Mouse (Mus musculus): Measurements from ENCODE around the gene Hspa1b. TPM values are rescaled to one million over a fixed set of nuclear protein-coding genes. Genes with fewer than 3 reads are reported as not detected.
"Not testable (repeated sequence)": the region's sequence is repeated elsewhere in the genome, so short reads cannot be mapped to it uniquely, and the experiment has no call there.

Gene Hspa1b
- polyA plus RNA-seq, 1 experiment from 2014 or later: 3.6 TPM

- Histone ChIP-seq H3K27me3 (peaks cover 6% of the 10 kb centered on the region; the same call in 1 of the 2 replicates), H3K9me3 (no peaks in the 10 kb centered on the region), H3K27ac (peak overlapping the region; percentile 97), H3K4me2 (no peak overlapping the region), H3K36me3 (no peaks in the 10 kb centered on the region), H3K9ac (no peak overlapping the region), H3K4me3 (no peak overlapping the region), H3K4me1 (peaks cover 15% of the 10 kb centered on the region)
- no peak for ATAC-seq (ENCODE audit: insufficient number of reproducible peaks, low FRiP score, low TSS enrichment, low read depth)
These were observed 1.9 kb upstream of the Hspa1b start for GRCm38 (mm10) chr17:34960702-34961493.

GRCm38 (mm10) chr17:34959881-34960515 is 960 bp upstream of the Hspa1b start:
- Histone ChIP-seq H3K9ac (peak overlapping the region; percentile 35; the same call in 1 of the 2 replicates), H3K27me3 (peaks cover 13% of the 10 kb centered on the region), H3K27ac (peak overlapping the region; percentile 97), H3K36me3 (no peaks in the 10 kb centered on the region), H3K4me3 (peak overlapping the region; percentile 53), H3K9me3 (no peaks in the 10 kb centered on the region), H3K4me1 (peaks cover 10% of the 10 kb centered on the region), H3K4me2 (peak overlapping the region; percentile 57)
- ATAC-seq (ENCODE audit: insufficient number of reproducible peaks, low FRiP score, low TSS enrichment, low read depth): no peak
- WGBS: 12% methylated on average over 12 of the region's 12 CpGs

DNA sequence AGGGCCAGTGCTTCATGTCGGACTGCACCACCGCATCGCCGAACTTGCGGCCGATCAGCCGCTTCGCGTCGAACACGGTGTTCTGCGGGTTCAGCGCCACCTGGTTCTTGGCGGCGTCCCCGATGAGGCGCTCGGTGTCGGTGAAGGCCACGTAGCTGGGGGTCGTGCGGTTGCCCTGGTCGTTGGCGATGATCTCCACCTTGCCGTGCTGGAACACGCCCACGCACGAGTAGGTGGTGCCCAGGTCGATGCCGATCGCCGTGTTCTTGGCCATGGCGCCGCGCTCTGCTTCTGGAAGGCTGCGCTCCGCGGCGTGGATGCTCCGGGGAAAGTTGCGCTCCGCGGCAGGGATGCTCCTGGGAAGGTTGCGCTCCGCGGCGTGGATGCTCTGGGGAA is 306 bp downstream of the Hspa1b start:
- H3K9me3 ChIP-seq; H3K27ac ChIP-seq; H3K9ac ChIP-seq; H3K4me1 ChIP-seq; ATAC-seq (ENCODE audit: insufficient number of reproducible peaks, low FRiP score, low TSS enrichment, low read depth); H3K36me3 ChIP-seq: not testable (repeated sequence)
- 0% methylated on average over 21 of the region's 47 CpGs for WGBS
- Histone ChIP-seq H3K4me2 (peak overlapping the region; percentile 57), H3K27me3 (peaks cover 19% of the 10 kb centered on the region), H3K4me3 (peak overlapping the region; percentile 53)

- H3K27me3 ChIP-seq: peaks cover 19% of the 10 kb centered on the region
- not testable (repeated sequence) for H3K4me2 ChIP-seq
- WGBS: 37% methylated on average over 24 of the region's 40 CpGs
These were observed 1.1 kb downstream of the Hspa1b start for GRCm38 (mm10) chr17:34957966-34958365.

DNA sequence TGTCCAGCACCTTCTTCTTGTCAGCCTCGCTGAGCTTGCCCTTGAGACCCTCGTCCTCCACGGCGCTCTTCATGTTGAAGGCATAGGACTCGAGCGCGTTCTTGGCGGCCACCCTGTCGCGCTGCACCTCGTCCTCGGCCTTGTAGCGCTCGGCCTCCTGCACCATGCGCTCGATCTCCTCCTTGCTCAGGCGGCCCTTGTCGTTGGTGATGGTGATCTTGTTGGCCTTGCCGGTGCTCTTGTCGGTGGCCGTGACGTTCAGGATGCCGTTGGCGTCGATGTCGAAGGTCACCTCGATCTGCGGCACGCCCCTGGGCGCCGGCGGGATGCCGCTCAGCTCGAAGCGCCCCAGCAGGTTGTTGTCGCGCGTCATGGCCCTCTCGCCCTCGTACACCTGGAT is 1.7 kb downstream of the Hspa1b start:
- H3K4me2 ChIP-seq; H3K9me3 ChIP-seq; ATAC-seq (ENCODE audit: insufficient number of reproducible peaks, low FRiP score, low TSS enrichment, low read depth); H3K36me3 ChIP-seq; H3K4me3 ChIP-seq; H3K4me1 ChIP-seq; H3K27ac ChIP-seq; H3K9ac ChIP-seq: not testable (repeated sequence)
- peaks cover 19% of the 10 kb centered on the region for H3K27me3 ChIP-seq
- WGBS: 24% methylated on average over 34 of the region's 40 CpGs

More at GRCm38 (mm10) chr17:34957966-34958365, 1.1 kb downstream of the Hspa1b start:
- not testable (repeated sequence) for H3K36me3 ChIP-seq; H3K4me3 ChIP-seq; H3K4me1 ChIP-seq; ATAC-seq (ENCODE audit: insufficient number of reproducible peaks, low FRiP score, low TSS enrichment, low read depth); H3K27ac ChIP-seq; H3K9me3 ChIP-seq; H3K9ac ChIP-seq

DNA sequence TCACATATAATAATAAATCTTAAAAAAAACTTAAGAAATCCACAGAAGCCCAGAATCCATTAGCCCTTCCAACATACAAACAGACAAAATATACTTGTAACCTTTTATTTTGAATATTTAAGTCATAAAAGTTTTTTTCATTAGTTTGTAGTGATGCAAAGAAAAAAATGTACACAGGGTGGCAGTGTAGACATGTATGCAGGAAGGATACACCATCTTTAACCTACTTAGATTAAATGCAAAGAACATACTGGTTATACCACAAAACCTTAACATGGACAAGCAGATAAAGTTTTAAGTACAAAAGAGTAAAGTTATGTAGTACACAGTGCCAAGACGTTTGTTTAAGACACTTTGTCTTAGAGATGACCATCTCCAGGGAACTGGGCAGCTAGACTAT is 2.7 kb downstream of the Hspa1b start:
- Histone ChIP-seq H3K4me2 (no peak overlapping the region; the same call in 1 of the 2 replicates), H3K4me3 (no peak overlapping the region), H3K27me3 (peaks cover 19% of the 10 kb centered on the region), H3K36me3 (no peaks in the 10 kb centered on the region), H3K9ac (no peak overlapping the region), H3K27ac (no peak overlapping the region), H3K4me1 (peaks cover 7% of the 10 kb centered on the region), H3K9me3 (no peaks in the 10 kb centered on the region)
- WGBS: 37% methylated on average over 1 of the region's 1 CpGs
- no peak for ATAC-seq (ENCODE audit: insufficient number of reproducible peaks, low FRiP score, low TSS enrichment, low read depth)

DNA sequence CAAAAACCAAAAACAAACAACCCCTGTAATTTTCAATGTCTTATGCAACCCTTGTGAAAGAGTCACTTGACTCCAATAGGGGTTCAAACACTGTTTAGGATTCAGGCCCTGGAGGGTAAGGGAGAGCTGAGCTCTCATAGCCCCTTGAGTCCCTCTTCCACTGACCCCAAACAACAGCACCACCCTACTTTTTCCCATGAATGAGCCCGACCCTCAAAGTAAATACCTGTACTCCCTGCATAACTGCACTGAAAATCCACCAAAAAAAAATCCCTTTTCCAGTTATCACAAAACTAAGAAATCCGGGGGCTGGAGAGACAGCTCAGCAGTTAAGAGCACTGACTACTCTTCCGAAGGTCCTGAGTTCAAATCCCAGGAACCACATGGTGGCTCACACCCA is 3.2 kb downstream of the Hspa1b start:
- H3K4me3 ChIP-seq: no peak overlapping the region
- ATAC-seq (ENCODE audit: insufficient number of reproducible peaks, low FRiP score, low TSS enrichment, low read depth): no peak
- peaks cover 4% of the 10 kb centered on the region; the same call in 1 of the 2 replicates for H3K36me3 ChIP-seq
- whole genome bisulfite sequencing: 78% methylated on average over 3 of the region's 3 CpGs
- no peak overlapping the region; the same call in 1 of the 2 replicates for H3K4me2 ChIP-seq
- no peak overlapping the region for H3K27ac ChIP-seq
- no peak overlapping the region for H3K9ac ChIP-seq
- peaks cover 19% of the 10 kb centered on the region for H3K27me3 ChIP-seq
- H3K4me1 ChIP-seq: peaks cover 11% of the 10 kb centered on the region
- H3K9me3 ChIP-seq: no peaks in the 10 kb centered on the region

DNA sequence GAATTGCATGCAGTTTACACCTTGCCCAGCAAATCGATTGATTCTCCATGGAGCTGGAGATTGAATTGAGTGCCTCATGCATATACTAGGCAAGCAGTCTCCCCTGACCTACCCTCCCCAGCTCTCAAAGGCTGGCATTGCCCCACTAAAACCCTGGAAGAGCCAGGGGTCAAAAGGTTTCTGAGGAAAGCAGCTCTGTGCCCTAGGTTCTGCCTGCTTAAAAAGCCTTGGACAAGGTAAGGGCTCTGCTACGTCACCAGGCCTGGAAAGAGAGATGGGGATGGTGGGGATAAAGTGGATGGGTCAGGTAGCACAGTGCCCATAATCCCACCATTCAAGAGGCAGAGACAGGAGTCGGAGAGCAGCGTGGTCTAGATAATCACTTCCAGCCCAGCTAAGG is 4.2 kb downstream of the Hspa1b start:
- Histone ChIP-seq H3K27me3 (peaks cover 19% of the 10 kb centered on the region), H3K27ac (no peak overlapping the region), H3K4me2 (no peak overlapping the region), H3K9me3 (no peaks in the 10 kb centered on the region), H3K4me3 (no peak overlapping the region), H3K9ac (no peak overlapping the region), H3K36me3 (peaks cover 14% of the 10 kb centered on the region), H3K4me1 (peaks cover 15% of the 10 kb centered on the region)
- 66% methylated on average over 4 of the region's 4 CpGs for WGBS
- no peak for ATAC-seq (ENCODE audit: insufficient number of reproducible peaks, low FRiP score, low TSS enrichment, low read depth)

GRCm38 (mm10) chr17:34953904-34954303 is 5.1 kb downstream of the Hspa1b start:
- Histone ChIP-seq H3K36me3 (peaks cover 20% of the 10 kb centered on the region), H3K4me2 (no peak overlapping the region), H3K4me3 (no peak overlapping the region), H3K4me1 (peaks cover 15% of the 10 kb centered on the region), H3K27me3 (peaks cover 19% of the 10 kb centered on the region), H3K27ac (no peak overlapping the region), H3K9ac (no peak overlapping the region), H3K9me3 (no peaks in the 10 kb centered on the region)
- no peak for ATAC-seq (ENCODE audit: insufficient number of reproducible peaks, low FRiP score, low TSS enrichment, low read depth)
- WGBS: 79% methylated on average over 4 of the region's 4 CpGs

DNA sequence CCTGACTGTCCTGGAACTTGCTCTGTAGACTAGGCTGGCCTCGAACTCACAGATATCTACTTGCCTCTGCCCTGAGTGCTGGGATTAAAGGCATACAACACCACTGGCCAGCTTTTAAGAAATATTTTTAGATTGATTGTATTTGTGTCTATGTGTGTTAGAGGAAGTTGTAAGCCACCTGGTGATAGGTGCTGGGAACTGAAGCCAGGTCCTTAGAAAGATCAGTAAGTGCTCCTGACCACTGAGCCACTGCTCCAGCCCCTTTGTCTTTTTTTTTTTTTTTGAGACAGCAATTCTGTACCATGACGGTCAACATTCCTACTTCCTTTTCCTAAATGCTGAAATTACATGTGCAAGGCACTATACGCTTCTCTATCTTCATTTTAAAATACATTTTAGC is 5.8 kb downstream of the Hspa1b start:
- no peaks in the 10 kb centered on the region for H3K9me3 ChIP-seq
- H3K9ac ChIP-seq: no peak overlapping the region
- peak overlapping the region; percentile 66; the same call in 1 of the 2 replicates for H3K4me2 ChIP-seq
- peak overlapping the region; percentile 88; the same call in 1 of the 2 replicates for H3K4me3 ChIP-seq
- peaks cover 15% of the 10 kb centered on the region for H3K4me1 ChIP-seq
- ATAC-seq (ENCODE audit: insufficient number of reproducible peaks, low FRiP score, low TSS enrichment, low read depth): no peak
- 89% methylated on average over 3 of the region's 3 CpGs for WGBS
- no peak overlapping the region for H3K27ac ChIP-seq
- H3K36me3 ChIP-seq: peaks cover 20% of the 10 kb centered on the region
- H3K27me3 ChIP-seq: peaks cover 19% of the 10 kb centered on the region

GRCm38 (mm10) chr17:34952378-34953040 is 6.5 kb downstream of the Hspa1b start:
- peak overlapping the region; percentile 66 for H3K4me2 ChIP-seq
- H3K4me1 ChIP-seq: peaks cover 15% of the 10 kb centered on the region
- under 1% methylated on average over 23 of the region's 23 CpGs for WGBS
- peak overlapping the region; percentile 88 for H3K4me3 ChIP-seq
- H3K36me3 ChIP-seq: peaks cover 20% of the 10 kb centered on the region
- peaks cover 19% of the 10 kb centered on the region for H3K27me3 ChIP-seq
- peak overlapping the region; percentile 96 for H3K9ac ChIP-seq
- no peaks in the 10 kb centered on the region for H3K9me3 ChIP-seq
- ATAC-seq (ENCODE audit: insufficient number of reproducible peaks, low FRiP score, low TSS enrichment, low read depth): peak; percentile 83
- H3K27ac ChIP-seq: peak overlapping the region; percentile 91
